Mouse (Mus musculus): ENCODE measurements at regions not wholly inside any gene's neighbourhood (a gene's known extent, or its start where the extent isn't known, plus 50 kb on each side); places are given as distances from the start of the nearest gene placed in this dataset.
A peak's percentile ranks its signal among the peaks of the same experiment; 100 is the strongest.

DNA sequence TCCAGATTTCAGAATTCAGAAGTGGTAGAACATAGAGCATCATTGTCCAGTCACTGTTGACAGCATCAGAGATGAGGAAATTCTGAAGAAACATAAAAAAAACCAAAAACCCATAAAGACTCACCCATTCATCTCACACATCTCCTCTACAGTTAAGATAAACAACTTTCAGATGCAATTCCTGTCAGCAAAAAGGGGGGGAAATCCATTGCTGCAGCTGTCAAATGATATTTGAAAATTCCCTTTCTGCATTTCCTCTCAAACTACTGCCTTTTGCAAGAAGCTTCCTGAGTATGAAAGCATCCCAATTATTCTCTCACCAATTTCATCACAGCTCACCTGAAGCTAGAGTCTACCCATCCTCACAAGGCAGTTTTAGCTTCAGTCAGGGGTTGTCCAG, 177.1 kb upstream of the Serpine2 start:
- Histone ChIP-seq H3K9me3 (replicated peaks; ENCODE audit: control insufficient read depth, low read length) (no peaks in the 10 kb centered on the region), H3K9ac (ENCODE audit: low read length) (no peak overlapping the region), H3K4me2 (ENCODE audit: low read depth, low read length) (no peak overlapping the region), H3K4me1 (ENCODE audit: control insufficient read depth, insufficient read depth, low read length) (no peaks in the 10 kb centered on the region), H3K27me3 (ENCODE audit: control insufficient read depth, insufficient read depth, low read length) (no peaks in the 10 kb centered on the region), H3K4me3 (ENCODE audit: low read length) (no peak overlapping the region), H3K27ac (ENCODE audit: low read length) (no peak overlapping the region), H3K36me3 (ENCODE audit: control insufficient read depth, insufficient read depth) (no peaks in the 10 kb centered on the region)
- no peak for ATAC-seq (replicated peaks; ENCODE audit: extremely low read depth, insufficient read depth, low FRiP score)

DNA sequence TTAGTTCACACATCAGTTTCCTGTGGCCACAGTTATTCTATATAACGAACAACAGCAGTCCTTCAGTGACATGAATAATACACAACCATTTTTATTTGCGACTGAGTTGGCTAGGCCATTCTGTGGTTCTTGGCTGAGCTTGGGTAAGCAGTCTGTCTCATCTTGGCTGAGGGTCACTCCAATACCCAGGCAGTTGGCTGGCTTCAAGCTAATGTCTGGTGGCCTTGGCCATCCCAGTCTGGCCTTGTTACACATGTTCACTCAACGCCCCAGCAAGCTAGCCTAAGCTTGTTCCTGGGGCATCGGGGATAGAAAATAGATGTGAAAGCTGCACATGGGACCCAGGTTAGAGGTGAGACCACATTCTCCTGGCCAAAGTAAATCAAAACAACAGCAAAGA, 175.5 kb upstream of the Serpine2 start:
- Histone ChIP-seq H3K36me3 (ENCODE audit: control insufficient read depth, insufficient read depth) (no peaks in the 10 kb centered on the region), H3K4me3 (ENCODE audit: low read length) (no peak overlapping the region), H3K4me2 (ENCODE audit: low read depth, low read length) (no peak overlapping the region), H3K27ac (ENCODE audit: low read length) (no peak overlapping the region), H3K9ac (ENCODE audit: low read length) (no peak overlapping the region), H3K9me3 (replicated peaks; ENCODE audit: control insufficient read depth, low read length) (no peaks in the 10 kb centered on the region), H3K27me3 (ENCODE audit: control insufficient read depth, insufficient read depth, low read length) (no peaks in the 10 kb centered on the region), H3K4me1 (ENCODE audit: control insufficient read depth, insufficient read depth, low read length) (no peaks in the 10 kb centered on the region)
- WGBS, result 87% methylated on average over 4 of the region's 4 CpGs
- no peak for ATAC-seq (replicated peaks; ENCODE audit: extremely low read depth, insufficient read depth, low FRiP score)

DNA sequence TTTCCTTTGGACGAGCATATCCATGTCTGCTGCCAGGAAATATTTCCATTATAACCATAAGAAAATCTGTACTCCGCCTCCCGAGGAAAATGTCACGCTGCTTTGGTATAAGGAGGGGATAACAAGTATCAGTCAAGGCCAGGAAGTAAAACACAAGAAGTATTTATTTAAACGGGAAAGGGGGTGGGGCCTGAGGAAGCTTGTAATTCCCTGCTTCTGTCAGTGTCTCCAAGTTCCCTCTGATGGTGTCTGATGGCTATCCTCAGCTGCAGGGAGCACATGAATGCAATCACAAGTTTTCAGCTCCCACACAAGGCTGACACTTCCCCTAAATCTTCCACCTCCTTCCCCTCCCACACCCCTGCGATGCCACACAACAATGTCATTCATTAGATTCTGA, 172.5 kb upstream of the Serpine2 start:
- Histone ChIP-seq H3K4me2 (ENCODE audit: low read depth, low read length) (no peak overlapping the region), H3K4me3 (ENCODE audit: low read length) (no peak overlapping the region), H3K36me3 (ENCODE audit: control insufficient read depth, insufficient read depth) (no peaks in the 10 kb centered on the region), H3K27me3 (ENCODE audit: control insufficient read depth, insufficient read depth, low read length) (no peaks in the 10 kb centered on the region), H3K9me3 (replicated peaks; ENCODE audit: control insufficient read depth, low read length) (no peaks in the 10 kb centered on the region), H3K9ac (ENCODE audit: low read length) (no peak overlapping the region), H3K4me1 (ENCODE audit: control insufficient read depth, insufficient read depth, low read length) (no peaks in the 10 kb centered on the region), H3K27ac (ENCODE audit: low read length) (0 out of 2 replicates have a peak overlapping the region, but pooled peaks have one; percentile 43)
- ATAC-seq (replicated peaks; ENCODE audit: extremely low read depth, insufficient read depth, low FRiP score), result no peak
- WGBS, result 41% methylated on average over 6 of the region's 6 CpGs

DNA sequence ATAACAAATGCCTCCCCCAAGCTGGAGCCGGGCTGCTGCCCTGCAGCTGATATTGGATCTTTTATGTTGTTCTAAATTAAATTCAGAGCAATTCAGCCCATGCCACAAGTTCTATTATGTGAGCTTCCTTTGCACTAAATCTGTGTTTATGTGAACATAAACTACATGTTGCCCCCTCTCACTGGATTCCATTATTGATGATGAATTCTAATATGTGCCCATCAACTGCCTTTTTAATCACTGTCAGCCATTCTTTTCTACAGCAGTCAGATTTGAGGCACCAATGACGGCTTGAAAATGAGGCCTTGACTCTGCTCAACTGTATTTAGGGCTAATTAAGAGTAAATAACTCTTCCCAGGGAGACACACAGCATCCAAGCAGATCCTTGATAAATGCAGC, 172.1 kb upstream of the Serpine2 start:
- Histone ChIP-seq H3K36me3 (ENCODE audit: control insufficient read depth, insufficient read depth) (no peaks in the 10 kb centered on the region), H3K4me2 (ENCODE audit: low read depth, low read length) (no peak overlapping the region), H3K4me1 (ENCODE audit: control insufficient read depth, insufficient read depth, low read length) (no peaks in the 10 kb centered on the region), H3K9ac (ENCODE audit: low read length) (no peak overlapping the region), H3K27me3 (ENCODE audit: control insufficient read depth, insufficient read depth, low read length) (no peaks in the 10 kb centered on the region), H3K27ac (ENCODE audit: low read length) (no peak overlapping the region; the same call in 1 of the 2 replicates), H3K4me3 (ENCODE audit: low read length) (no peak overlapping the region), H3K9me3 (replicated peaks; ENCODE audit: control insufficient read depth, low read length) (no peaks in the 10 kb centered on the region)
- ATAC-seq (replicated peaks; ENCODE audit: extremely low read depth, insufficient read depth, low FRiP score), result no peak
- 50% methylated on average over 2 of the region's 2 CpGs for WGBS

DNA sequence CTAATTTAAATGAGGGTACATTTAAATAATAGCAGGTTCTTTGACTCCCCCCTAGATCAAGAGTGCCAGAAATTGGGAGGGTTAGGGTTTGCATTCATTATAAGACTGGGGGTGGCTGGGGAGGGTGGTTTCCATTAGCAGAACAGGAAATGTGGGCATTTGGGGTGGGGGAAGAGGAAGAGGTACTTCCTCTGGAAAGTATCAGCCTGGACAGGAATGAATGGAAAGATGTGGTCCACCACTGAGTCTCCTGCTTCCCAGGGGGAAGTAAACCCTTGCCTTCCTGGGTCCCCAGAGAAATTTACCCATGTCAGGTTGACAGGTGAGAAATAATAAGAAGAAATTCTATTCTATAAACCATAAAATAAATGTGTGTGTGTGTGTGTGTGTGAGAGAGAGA, 171.5 kb upstream of the Serpine2 start:
- Histone ChIP-seq H3K27ac (ENCODE audit: low read length) (no peak overlapping the region), H3K4me1 (ENCODE audit: control insufficient read depth, insufficient read depth, low read length) (no peaks in the 10 kb centered on the region), H3K4me2 (ENCODE audit: low read depth, low read length) (no peak overlapping the region), H3K9ac (ENCODE audit: low read length) (no peak overlapping the region), H3K27me3 (ENCODE audit: control insufficient read depth, insufficient read depth, low read length) (no peaks in the 10 kb centered on the region), H3K4me3 (ENCODE audit: low read length) (no peak overlapping the region), H3K9me3 (replicated peaks; ENCODE audit: control insufficient read depth, low read length) (no peaks in the 10 kb centered on the region), H3K36me3 (ENCODE audit: control insufficient read depth, insufficient read depth) (no peaks in the 10 kb centered on the region)
- no peak for ATAC-seq (replicated peaks; ENCODE audit: extremely low read depth, insufficient read depth, low FRiP score)

DNA sequence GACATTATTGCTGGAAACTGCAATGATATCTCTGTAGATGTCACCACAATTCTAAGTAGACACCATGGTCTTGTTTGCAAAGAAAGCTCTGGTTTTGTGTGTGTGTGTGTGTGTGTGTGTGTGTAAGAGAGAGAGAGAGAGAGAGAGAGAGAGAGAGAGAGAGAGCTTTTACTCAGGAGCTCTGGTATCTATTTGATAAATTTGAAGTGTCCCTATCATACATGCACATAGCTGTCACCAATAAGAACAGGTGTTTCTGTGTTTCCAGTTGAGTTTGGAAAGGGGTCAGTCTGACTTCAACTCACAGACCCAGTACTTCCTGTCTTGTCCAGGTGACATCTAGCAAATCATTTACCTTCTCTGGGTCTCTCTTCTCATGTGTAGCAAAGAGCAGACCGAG, 169.7 kb upstream of the Serpine2 start:
- no peak overlapping the region for H3K4me2 ChIP-seq (ENCODE audit: low read depth, low read length)
- no peaks in the 10 kb centered on the region for H3K36me3 ChIP-seq (ENCODE audit: control insufficient read depth, insufficient read depth)
- ATAC-seq (replicated peaks; ENCODE audit: extremely low read depth, insufficient read depth, low FRiP score), result no peak
- no peak overlapping the region for H3K9ac ChIP-seq (ENCODE audit: low read length)
- no peaks in the 10 kb centered on the region for H3K9me3 ChIP-seq (replicated peaks; ENCODE audit: control insufficient read depth, low read length)
- no peaks in the 10 kb centered on the region for H3K27me3 ChIP-seq (ENCODE audit: control insufficient read depth, insufficient read depth, low read length)
- 78% methylated on average over 1 of the region's 1 CpGs for WGBS
- no peak overlapping the region for H3K4me3 ChIP-seq (ENCODE audit: low read length)
- H3K27ac ChIP-seq (ENCODE audit: low read length), result no peak overlapping the region
- no peaks in the 10 kb centered on the region for H3K4me1 ChIP-seq (ENCODE audit: control insufficient read depth, insufficient read depth, low read length)

DNA sequence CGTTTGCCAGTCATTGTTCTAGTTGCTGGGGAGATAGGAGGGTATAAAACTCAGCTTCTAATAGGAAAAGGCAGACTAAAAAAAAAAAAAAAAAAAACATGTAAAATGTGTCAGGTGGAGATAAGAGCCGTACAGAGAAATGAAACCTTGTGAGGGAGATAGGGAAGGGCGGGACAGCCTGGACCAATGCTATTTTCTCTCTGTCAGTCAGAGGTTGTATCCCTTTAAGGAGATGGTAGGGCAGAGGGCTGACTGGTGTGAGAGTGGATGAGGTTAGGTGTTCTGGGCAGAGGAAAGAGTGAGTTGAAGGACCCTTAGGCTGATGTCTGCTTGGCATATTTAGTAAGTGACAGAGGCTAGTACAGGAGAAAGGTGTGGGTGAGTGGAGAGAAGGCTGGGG, 169.2 kb upstream of the Serpine2 start:
- Histone ChIP-seq H3K27ac (ENCODE audit: low read length) (no peak overlapping the region), H3K4me3 (ENCODE audit: low read length) (no peak overlapping the region), H3K9ac (ENCODE audit: low read length) (no peak overlapping the region), H3K9me3 (replicated peaks; ENCODE audit: control insufficient read depth, low read length) (no peaks in the 10 kb centered on the region), H3K36me3 (ENCODE audit: control insufficient read depth, insufficient read depth) (no peaks in the 10 kb centered on the region), H3K27me3 (ENCODE audit: control insufficient read depth, insufficient read depth, low read length) (no peaks in the 10 kb centered on the region), H3K4me2 (ENCODE audit: low read depth, low read length) (no peak overlapping the region), H3K4me1 (ENCODE audit: control insufficient read depth, insufficient read depth, low read length) (no peaks in the 10 kb centered on the region)
- no peak for ATAC-seq (replicated peaks; ENCODE audit: extremely low read depth, insufficient read depth, low FRiP score)
- 51% methylated on average over 3 of the region's 3 CpGs for WGBS

DNA sequence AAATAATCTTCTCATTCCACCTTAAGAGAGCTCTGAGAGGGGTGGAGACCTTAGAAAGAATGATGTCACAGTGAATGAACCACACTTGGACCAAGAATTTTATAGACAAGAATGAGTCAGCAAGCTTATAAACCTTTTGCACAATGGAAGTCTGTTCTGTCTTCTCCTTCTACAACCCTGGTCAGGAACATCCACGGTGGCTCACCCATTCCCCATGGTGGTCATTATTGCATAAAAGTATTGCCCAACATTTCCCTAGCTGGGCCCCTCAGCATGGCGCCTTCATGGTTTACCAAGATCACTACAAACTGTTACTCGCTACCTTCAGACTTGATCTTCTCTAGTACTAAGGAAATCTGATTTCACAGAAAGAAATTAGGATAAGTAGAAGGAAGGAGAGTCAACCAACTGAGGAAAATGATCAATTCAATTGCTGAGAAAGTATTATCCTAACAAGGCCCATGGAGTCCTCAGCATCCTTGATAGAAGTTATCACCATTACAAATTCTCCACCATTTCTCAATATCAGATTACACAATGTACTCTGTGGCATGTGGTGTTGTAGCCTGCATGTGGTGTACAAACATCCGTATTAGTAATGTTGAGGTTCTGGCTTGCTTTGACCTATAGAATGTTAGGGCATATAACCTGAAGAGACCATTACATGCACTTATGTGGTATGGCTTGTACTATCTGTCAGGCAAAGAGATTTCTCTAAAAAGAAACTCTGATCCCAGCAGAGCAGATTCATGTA, 165.1 kb upstream of the Serpine2 start:
- 80% methylated on average over 4 of the region's 4 CpGs for WGBS
- no peaks in the 10 kb centered on the region for H3K9me3 ChIP-seq (replicated peaks; ENCODE audit: control insufficient read depth, low read length)
- H3K4me3 ChIP-seq (ENCODE audit: low read length), result no peak overlapping the region
- no peak overlapping the region for H3K9ac ChIP-seq (ENCODE audit: low read length)
- H3K4me1 ChIP-seq (ENCODE audit: control insufficient read depth, insufficient read depth, low read length), result no peaks in the 10 kb centered on the region
- no peak for ATAC-seq (replicated peaks; ENCODE audit: extremely low read depth, insufficient read depth, low FRiP score)
- no peak overlapping the region for H3K27ac ChIP-seq (ENCODE audit: low read length)
- no peaks in the 10 kb centered on the region for H3K36me3 ChIP-seq (ENCODE audit: control insufficient read depth, insufficient read depth)
- no peak overlapping the region for H3K4me2 ChIP-seq (ENCODE audit: low read depth, low read length)
- no peaks in the 10 kb centered on the region for H3K27me3 ChIP-seq (ENCODE audit: control insufficient read depth, insufficient read depth, low read length)

DNA sequence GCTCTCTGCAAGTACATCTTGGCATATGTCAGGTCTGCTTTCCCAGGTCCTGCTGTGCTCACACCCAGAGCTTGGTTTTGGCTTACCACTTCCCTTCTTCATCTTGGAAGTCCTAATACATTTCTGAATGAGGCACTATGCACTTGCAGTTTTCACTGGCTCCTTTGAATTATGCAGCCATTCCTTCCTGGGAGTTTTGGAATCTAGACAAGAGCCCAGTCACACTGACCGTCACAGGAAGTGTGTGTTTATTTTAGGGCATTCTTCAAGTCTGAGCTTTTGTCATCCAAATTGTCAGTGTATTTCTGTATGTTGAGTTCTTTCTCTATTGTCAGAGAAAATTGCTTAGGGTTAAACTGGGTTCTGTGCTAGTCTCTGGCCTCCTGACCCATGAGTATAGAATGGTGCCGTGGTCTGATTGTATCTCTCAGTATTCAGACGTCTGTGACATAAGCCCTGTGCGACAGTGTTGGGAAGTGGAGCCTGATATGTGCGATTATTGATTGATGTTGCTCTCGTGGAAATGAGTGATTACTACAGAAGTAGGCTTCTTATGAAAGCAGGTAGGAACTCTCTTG, 162.6 kb upstream of the Serpine2 start:
- no peaks in the 10 kb centered on the region for H3K9me3 ChIP-seq (replicated peaks; ENCODE audit: control insufficient read depth, low read length)
- no peak overlapping the region for H3K4me2 ChIP-seq (ENCODE audit: low read depth, low read length)
- no peaks in the 10 kb centered on the region for H3K27me3 ChIP-seq (ENCODE audit: control insufficient read depth, insufficient read depth, low read length)
- 46% methylated on average over 6 of the region's 6 CpGs for WGBS
- H3K27ac ChIP-seq (ENCODE audit: low read length), result no peak overlapping the region
- no peaks in the 10 kb centered on the region for H3K4me1 ChIP-seq (ENCODE audit: control insufficient read depth, insufficient read depth, low read length)
- no peak overlapping the region for H3K9ac ChIP-seq (ENCODE audit: low read length)
- H3K36me3 ChIP-seq (ENCODE audit: control insufficient read depth, insufficient read depth), result no peaks in the 10 kb centered on the region
- H3K4me3 ChIP-seq (ENCODE audit: low read length), result no peak overlapping the region
- no peak for ATAC-seq (replicated peaks; ENCODE audit: extremely low read depth, insufficient read depth, low FRiP score)

Data from heart, embryonic 16.5 days (tissue).